Mouse (Mus musculus): Measurements from ENCODE around the gene Fitm2. TPM values are rescaled to one million over a fixed set of nuclear protein-coding genes. Genes with fewer than 3 reads are reported as not detected.

The Fitm2 gene
- polyA plus RNA-seq, 1 experiment from 2014 or later = 9.6 TPM

- H3K27me3 ChIP-seq (ENCODE audit: control insufficient read depth, insufficient read depth, low read length) = no peaks in the 10 kb centered on the region
These were observed 49.4 kb downstream of the Fitm2 start for GRCm38 (mm10) chr2:163422895-163423660.

GRCm38 (mm10) chr2:163420366-163420886 is 52.0 kb downstream of the Fitm2 start:
- WGBS = 47% methylated on average over 10 of the region's 10 CpGs
- DNase-seq (ENCODE audit: low spot score, missing footprints) (no peak), ATAC-seq (ENCODE audit: low FRiP score) (no peak)
- H3K36me3 ChIP-seq (ENCODE audit: control insufficient read depth, insufficient read depth, low read length) = no peaks in the 10 kb centered on the region
- H3K4me2 ChIP-seq = peak overlapping the region; percentile 62
- no peaks in the 10 kb centered on the region for H3K27me3 ChIP-seq (ENCODE audit: control insufficient read depth, insufficient read depth, low read length)
- H3K4me3 ChIP-seq (ENCODE audit: low read depth, low read length) = peak overlapping the region; percentile 94
- H3K9me3 ChIP-seq (ENCODE audit: control insufficient read depth, low read length) = no peaks in the 10 kb centered on the region
- H3K4me1 ChIP-seq (ENCODE audit: control insufficient read depth, insufficient read depth, low read length) = peaks cover 15% of the 10 kb centered on the region
- H3K27ac ChIP-seq (ENCODE audit: low read depth, low read length) = no peak overlapping the region
- peak overlapping the region; percentile 74 for H3K9ac ChIP-seq (ENCODE audit: low read length)

More at GRCm38 (mm10) chr2:163422895-163423660, 49.4 kb downstream of the Fitm2 start:
- H3K36me3 ChIP-seq (ENCODE audit: control insufficient read depth, insufficient read depth, low read length) = no peaks in the 10 kb centered on the region
- H3K4me2 ChIP-seq = no peak overlapping the region
- H3K9me3 ChIP-seq (ENCODE audit: control insufficient read depth, low read length) = no peaks in the 10 kb centered on the region
- H3K4me1 ChIP-seq (ENCODE audit: control insufficient read depth, insufficient read depth, low read length) = peaks cover 9% of the 10 kb centered on the region
- WGBS = 85% methylated on average over 9 of the region's 9 CpGs
- H3K4me3 ChIP-seq (ENCODE audit: low read depth, low read length) = no peak overlapping the region
- H3K27ac ChIP-seq (ENCODE audit: low read depth, low read length) = no peak overlapping the region
- DNase-seq (ENCODE audit: low spot score, missing footprints) (no peak), ATAC-seq (ENCODE audit: low FRiP score) (no peak)
- H3K9ac ChIP-seq (ENCODE audit: low read length) = no peak overlapping the region

GRCm38 (mm10) chr2:163419346-163420045 is 52.9 kb downstream of the Fitm2 start:
- peak; percentile 99 for ATAC-seq (ENCODE audit: low FRiP score)
- H3K4me1 ChIP-seq (ENCODE audit: control insufficient read depth, insufficient read depth, low read length) = peaks cover 15% of the 10 kb centered on the region
- H3K36me3 ChIP-seq (ENCODE audit: control insufficient read depth, insufficient read depth, low read length) = peaks cover under 1% of the 10 kb centered on the region; the same call in 1 of the 2 replicates
- DNase-seq (ENCODE audit: low spot score, missing footprints) = peak; percentile 99
- H3K9me3 ChIP-seq (ENCODE audit: control insufficient read depth, low read length) = no peaks in the 10 kb centered on the region
- H3K4me3 ChIP-seq (ENCODE audit: low read depth, low read length) = peak overlapping the region; percentile 94
- H3K4me2 ChIP-seq = peak overlapping the region; percentile 79
- peak overlapping the region; percentile 79 for H3K9ac ChIP-seq (ENCODE audit: low read length)
- H3K27ac ChIP-seq (ENCODE audit: low read depth, low read length) = 0 out of 2 replicates have a peak overlapping the region, but pooled peaks have one; percentile 41
- no peaks in the 10 kb centered on the region for H3K27me3 ChIP-seq (ENCODE audit: control insufficient read depth, insufficient read depth, low read length)
- under 1% methylated on average over 67 of the region's 71 CpGs for WGBS

- 0% methylated on average over 48 of the region's 50 CpGs for WGBS
- H3K4me2 ChIP-seq = peak overlapping the region; percentile 79
- ATAC-seq (ENCODE audit: low FRiP score) = no peak; the same call in 1 of the 2 replicates
These were observed 53.5 kb downstream of the Fitm2 start for GRCm38 (mm10) chr2:163418841-163419345.

GRCm38 (mm10) chr2:163417830-163418229 is 54.6 kb downstream of the Fitm2 start:
- Histone ChIP-seq H3K36me3 (ENCODE audit: control insufficient read depth, insufficient read depth, low read length) (peaks cover 3% of the 10 kb centered on the region; the same call in 1 of the 2 replicates), H3K4me3 (ENCODE audit: low read depth, low read length) (peak overlapping the region; percentile 94), H3K9ac (ENCODE audit: low read length) (no peak overlapping the region; the same call in 1 of the 2 replicates), H3K27me3 (ENCODE audit: control insufficient read depth, insufficient read depth, low read length) (no peaks in the 10 kb centered on the region), H3K4me2 (peak overlapping the region; percentile 79), H3K4me1 (ENCODE audit: control insufficient read depth, insufficient read depth, low read length) (peaks cover 15% of the 10 kb centered on the region), H3K27ac (ENCODE audit: low read depth, low read length) (no peak overlapping the region), H3K9me3 (ENCODE audit: control insufficient read depth, low read length) (no peaks in the 10 kb centered on the region)
- ATAC-seq (ENCODE audit: low FRiP score) (no peak), DNase-seq (ENCODE audit: low spot score, missing footprints) (peak; percentile 75)

More at GRCm38 (mm10) chr2:163418841-163419345, 53.5 kb downstream of the Fitm2 start:
- Histone ChIP-seq H3K27ac (ENCODE audit: low read depth, low read length) (0 out of 2 replicates have a peak overlapping the region, but pooled peaks have one; percentile 3), H3K4me3 (ENCODE audit: low read depth, low read length) (peak overlapping the region; percentile 94), H3K36me3 (ENCODE audit: control insufficient read depth, insufficient read depth, low read length) (peaks cover 3% of the 10 kb centered on the region; the same call in 1 of the 2 replicates), H3K9ac (ENCODE audit: low read length) (peak overlapping the region; percentile 79), H3K27me3 (ENCODE audit: control insufficient read depth, insufficient read depth, low read length) (no peaks in the 10 kb centered on the region), H3K4me1 (ENCODE audit: control insufficient read depth, insufficient read depth, low read length) (peaks cover 15% of the 10 kb centered on the region), H3K9me3 (ENCODE audit: control insufficient read depth, low read length) (no peaks in the 10 kb centered on the region)
- no peak for DNase-seq (ENCODE audit: low spot score, missing footprints)

- no peak overlapping the region for H3K4me3 ChIP-seq (ENCODE audit: low read depth, low read length)
These were observed 55.4 kb downstream of the Fitm2 start for GRCm38 (mm10) chr2:163417026-163417425.

More at GRCm38 (mm10) chr2:163417026-163417425, 55.4 kb downstream of the Fitm2 start:
- H3K36me3 ChIP-seq (ENCODE audit: control insufficient read depth, insufficient read depth, low read length) = peaks cover 3% of the 10 kb centered on the region; the same call in 1 of the 2 replicates
- DNase-seq (ENCODE audit: low spot score, missing footprints) (no peak), ATAC-seq (ENCODE audit: low FRiP score) (no peak)
- peaks cover 15% of the 10 kb centered on the region for H3K4me1 ChIP-seq (ENCODE audit: control insufficient read depth, insufficient read depth, low read length)
- 90% methylated on average over 6 of the region's 6 CpGs for WGBS
- no peak overlapping the region for H3K9ac ChIP-seq (ENCODE audit: low read length)
- no peaks in the 10 kb centered on the region for H3K9me3 ChIP-seq (ENCODE audit: control insufficient read depth, low read length)
- no peaks in the 10 kb centered on the region for H3K27me3 ChIP-seq (ENCODE audit: control insufficient read depth, insufficient read depth, low read length)
- no peak overlapping the region for H3K4me2 ChIP-seq
- no peak overlapping the region for H3K27ac ChIP-seq (ENCODE audit: low read depth, low read length)

Other genes starting within 250 kb of the Fitm2 start
- gene Jph2, start 74.6 kb downstream of the Fitm2 start, polyA plus RNA-seq (2014; fragmentation: Nextera tagmentation; extraction: Ambion mirVana) = 0.19 TPM in 2 replicates
- 89.2 and 91.9 TPM in 2 replicates for gene Oser1, start 47.9 kb downstream of the Fitm2 start, polyA plus RNA-seq (2014; fragmentation: Nextera tagmentation; extraction: Ambion mirVana)
- gene Gdap1l1, start 34.2 kb downstream of the Fitm2 start, polyA plus RNA-seq (2014; fragmentation: Nextera tagmentation; extraction: Ambion mirVana) = 42.8 and 42.9 TPM in 2 replicates
- gene R3hdml, start 19.7 kb upstream of the Fitm2 start, polyA plus RNA-seq (2014; fragmentation: Nextera tagmentation; extraction: Ambion mirVana) = not detected in 2 replicates
- gene Hnf4a, start 34.2 kb upstream of the Fitm2 start, polyA plus RNA-seq (2014; fragmentation: Nextera tagmentation; extraction: Ambion mirVana) = not detected in 2 replicates
- gene Ttpal, start 129.7 kb upstream of the Fitm2 start, polyA plus RNA-seq (2014; fragmentation: Nextera tagmentation; extraction: Ambion mirVana) = 39.9 and 44.5 TPM in 2 replicates
- 35.0 and 38.8 TPM in 2 replicates for gene Serinc3, start 172.5 kb upstream of the Fitm2 start, polyA plus RNA-seq (2014; fragmentation: Nextera tagmentation; extraction: Ambion mirVana)
- 153 and 162 TPM in 2 replicates for gene Pkig, start 185.8 kb upstream of the Fitm2 start, polyA plus RNA-seq (2014; fragmentation: Nextera tagmentation; extraction: Ambion mirVana)